Mouse (Mus musculus) CH12.LX (cell line): ENCODE measurements around the gene Gm572. TPM values are rescaled to one million over a fixed set of nuclear protein-coding genes. Genes with fewer than 3 reads are reported as not detected.

Experiments
- DNase-seq: peaks from one replicate; pipeline ENCODE4 v3.0.0-alpha.2; 2013; ENCODE audit errors: extremely low read depth
- H3K27ac ChIP-seq: 2 replicates; pipeline ENCODE4 v1.5.1; 2012; ENCODE audit warnings: low read depth, mild to moderate bottlenecking, control low read depth, moderate library complexity; ENCODE audit not compliant: insufficient read depth
- H3K27me3 ChIP-seq: replicated peaks from 2 replicates; pipeline ENCODE3; 2012; ENCODE audit warnings: inconsistent platforms
- H3K36me3 ChIP-seq, 2 experiments: replicated peaks in 1 of 2; 2 replicates each; pipeline versions ENCODE3 to v1.6.1; 2012; ENCODE audit warnings: inconsistent platforms in 1 of 2, low read length in 1 of 2, mild to moderate bottlenecking in 1 of 2, mixed read lengths in 1 of 2, moderate library complexity in 1 of 2; ENCODE audit not compliant: control insufficient read depth in 1 of 2, insufficient read depth in 1 of 2
- H3K4me1 ChIP-seq, 2 experiments: 2 replicates each; pipeline ENCODE4 v1.6.1; 2012; ENCODE audit warnings: inconsistent platforms in 1 of 2, moderate library complexity in 1 of 2; ENCODE audit not compliant: insufficient read depth in 2 of 2, control insufficient read depth in 1 of 2
- H3K4me2 ChIP-seq: 2 replicates; pipeline ENCODE4 v1.6.1; 2012; ENCODE audit warnings: low read depth, mild to moderate bottlenecking, control low read depth; ENCODE audit not compliant: poor library complexity, insufficient read depth, severe bottlenecking
- H3K4me3 ChIP-seq, 3 experiments: fragments of 150-350 bp in 1 of 3; sonication (generic) in 1 of 3; replicated peaks in 1 of 3; 2 replicates each; pipeline versions ENCODE3 to v1.5.1; 2011 to 2012; ENCODE audit warnings: low read depth in 2 of 3, low read length in 2 of 3, mild to moderate bottlenecking in 2 of 3, moderate library complexity in 2 of 3, control low read depth in 1 of 3, improper control_type of control experiment in 1 of 3, inconsistent platforms in 1 of 3, mixed read lengths in 1 of 3; ENCODE audit not compliant: poor library complexity in 1 of 3
- H3K79me2 ChIP-seq: replicated peaks from 2 replicates; pipeline ENCODE4 v1.6.1; 2012; ENCODE audit warnings: mild to moderate bottlenecking, moderate library complexity; ENCODE audit not compliant: control insufficient read depth, poor library complexity, insufficient read depth, severe bottlenecking; ENCODE audit errors: extremely low read depth
- H3K9ac ChIP-seq: 2 replicates; pipeline ENCODE4 v1.6.1; 2012; ENCODE audit warnings: low read depth, mild to moderate bottlenecking, control low read depth, moderate library complexity; ENCODE audit not compliant: insufficient read depth
- H3K9me3 ChIP-seq: replicated peaks from 2 replicates; pipeline ENCODE3; 2012; ENCODE audit warnings: low read length, inconsistent platforms, mixed read lengths
- BHLHE40 ChIP-seq: IDR thresholded peaks from 2 replicates; pipeline ENCODE4 v1.6.1; 2011; ENCODE audit warnings: mild to moderate bottlenecking, low read depth, low read length, improper control_type of control experiment
- CHD1 ChIP-seq: IDR thresholded peaks from 2 replicates; pipeline ENCODE4 v1.6.1; 2012; ENCODE audit warnings: low read depth, low read length, improper control_type of control experiment, inconsistent platforms
- CTCF ChIP-seq, 2 experiments: IDR thresholded peaks in 1 of 2; conservative IDR thresholded peaks in 1 of 2; 2 replicates each; pipeline ENCODE4 v1.5.1; 2011 to 2012; ENCODE audit warnings: low read depth in 2 of 2, low read length in 2 of 2, improper control_type of control experiment in 1 of 2, inconsistent platforms in 1 of 2, mild to moderate bottlenecking in 1 of 2, moderate library complexity in 1 of 2
- E2F4 ChIP-seq: IDR thresholded peaks from 2 replicates; pipeline ENCODE4 v1.6.1; 2011; ENCODE audit warnings: low read depth, low read length, improper control_type of control experiment; ENCODE audit not compliant: insufficient replicate concordance
- ELF1 ChIP-seq: IDR thresholded peaks from 2 replicates; pipeline ENCODE4 v1.6.1; 2014; ENCODE audit warnings: low read depth, mild to moderate bottlenecking, inconsistent platforms, low read length, improper control_type of control experiment
- GABPA ChIP-seq: IDR thresholded peaks from 2 replicates; pipeline ENCODE4 v1.6.1; 2012; ENCODE audit warnings: low read depth, low read length, improper control_type of control experiment, inconsistent platforms; ENCODE audit not compliant: insufficient replicate concordance
- JUN ChIP-seq: IDR thresholded peaks from 2 replicates; pipeline ENCODE4 v1.6.1; 2011; ENCODE audit warnings: low read depth, mild to moderate bottlenecking, low read length, improper control_type of control experiment, moderate library complexity; ENCODE audit not compliant: insufficient read depth
- KAT2A ChIP-seq: IDR thresholded peaks from 2 replicates; pipeline ENCODE4 v1.6.1; 2012; ENCODE audit warnings: low read length, improper control_type of control experiment, inconsistent platforms; ENCODE audit not compliant: insufficient replicate concordance
- MAX ChIP-seq: IDR thresholded peaks from 2 replicates; pipeline ENCODE4 v1.6.1; 2011; ENCODE audit warnings: low read length, improper control_type of control experiment
- MAZ ChIP-seq: IDR thresholded peaks from 2 replicates; pipeline ENCODE4 v1.6.1; 2012; ENCODE audit warnings: low read depth, mild to moderate bottlenecking, inconsistent platforms, low read length, improper control_type of control experiment, moderate library complexity
- MYC ChIP-seq: IDR thresholded peaks from 2 replicates; pipeline ENCODE4 v1.6.1; 2011; ENCODE audit warnings: low read depth, mild to moderate bottlenecking, improper control_type of control experiment, low read length
- NRF1 ChIP-seq: IDR thresholded peaks from 2 replicates; pipeline ENCODE4 v1.6.1; 2014; ENCODE audit warnings: low read depth, mild to moderate bottlenecking, inconsistent platforms, low read length, improper control_type of control experiment, moderate library complexity
- POLR2AphosphoS2 ChIP-seq: IDR thresholded peaks from 2 replicates; pipeline ENCODE4 v1.6.1; 2011; ENCODE audit warnings: low read depth, low read length, improper control_type of control experiment
- RAD21 ChIP-seq: IDR thresholded peaks from 2 replicates; pipeline ENCODE4 v1.6.1; 2011; ENCODE audit warnings: low read depth, mild to moderate bottlenecking, low read length, improper control_type of control experiment, moderate library complexity
- SIN3A ChIP-seq: IDR thresholded peaks from 2 replicates; pipeline ENCODE4 v1.6.1; 2012; ENCODE audit warnings: low read length, improper control_type of control experiment, inconsistent platforms
- SMC3 ChIP-seq: IDR thresholded peaks from 2 replicates; pipeline ENCODE4 v1.6.1; 2011; ENCODE audit warnings: low read depth, low read length, improper control_type of control experiment
- TCF12 ChIP-seq: IDR thresholded peaks from 2 replicates; pipeline ENCODE4 v1.6.1; 2014; ENCODE audit warnings: low read depth, mild to moderate bottlenecking, inconsistent platforms, low read length, improper control_type of control experiment
- UBTF ChIP-seq: IDR thresholded peaks from 2 replicates; pipeline ENCODE4 v1.6.1; 2012; ENCODE audit warnings: low read depth, mild to moderate bottlenecking, inconsistent platforms, low read length, improper control_type of control experiment, moderate library complexity
- ZC3H11A ChIP-seq: IDR thresholded peaks from 2 replicates; pipeline ENCODE4 v1.6.1; 2012; ENCODE audit warnings: low read depth, mild to moderate bottlenecking, inconsistent platforms, low read length, improper control_type of control experiment
- dilution Hi-C: fragments of 300-500 bp; cut with MboI; formaldehyde crosslinking; loops from 2 replicates; pipeline ENCODE4 v1.14.3; 2020; ENCODE audit warnings: low sequenced_read_pairs; ENCODE audit not compliant: extremely low pct_unique_long_range_greater_than_20kb, extremely low pct_ligation_motif_present
- in situ Hi-C: fragments of 300-500 bp; cut with MboI; formaldehyde crosslinking; loops from 3 replicates; pipeline ENCODE4 v1.14.3; 2019; ENCODE audit warnings: low sequenced_read_pairs, low pct_ligation_motif_present, low pct_unique_long_range_greater_than_20kb, mixed read lengths
- polyA plus RNA-seq: library from polyadenylated mRNA; unstranded; fragments of >175 nt; gene quantifications from 2 replicates; pipeline ENCODE4 v1.2.1, GENCODE M21; 2012; ENCODE audit warnings: low read depth; ENCODE audit not compliant: insufficient read length
- total RNA-seq, 2 experiments: library from RNA; depleted of rRNA; stranded (reverse); fragments of 300-350 nt in 1 of 2; fragments of >200 nt in 1 of 2; gene quantifications; 2 replicates each; pipeline ENCODE4 v1.2.3; 2012 to 2014

Gene Gm572
- total and polyA plus RNA-seq, 3 experiments, result not detected

- dilution Hi-C loops (no loop called here), in situ Hi-C loops (loop anchor here (10.0 kb wide), 1 partner anchor 360 kb away; no protein-coding TSS in a partner anchor)
- Histone ChIP-seq H3K9ac (no peak overlapping the region), H3K36me3 (no peaks in the 10 kb centered on the region), H3K4me1 (no peaks in the 10 kb centered on the region), H3K4me2 (no peak overlapping the region), H3K27me3 (peaks cover 85% of the 10 kb centered on the region), H3K79me2 (no peaks in the 10 kb centered on the region), H3K27ac (no peak overlapping the region), H3K9me3 (no peaks in the 10 kb centered on the region), H3K4me3 (no peak overlapping the region)
- DNase-seq, result peak; percentile 55
- TF ChIP-seq SMC3 (peak; percentile 66), CTCF (conservative IDR thresholded peaks at IDR 0.05 in 1 of 2, IDR thresholded peaks at IDR 0.05 in 1 of 2; ENCODE audit: low read depth in 2 of 2, low read length in 2 of 2) (peak; percentile 70 to 80), UBTF (no peak), RAD21 (peak; percentile 77)
These were observed 61.6 kb downstream of the Gm572 start for GRCm38 (mm10) chr4:148704756-148705155.

DNA sequence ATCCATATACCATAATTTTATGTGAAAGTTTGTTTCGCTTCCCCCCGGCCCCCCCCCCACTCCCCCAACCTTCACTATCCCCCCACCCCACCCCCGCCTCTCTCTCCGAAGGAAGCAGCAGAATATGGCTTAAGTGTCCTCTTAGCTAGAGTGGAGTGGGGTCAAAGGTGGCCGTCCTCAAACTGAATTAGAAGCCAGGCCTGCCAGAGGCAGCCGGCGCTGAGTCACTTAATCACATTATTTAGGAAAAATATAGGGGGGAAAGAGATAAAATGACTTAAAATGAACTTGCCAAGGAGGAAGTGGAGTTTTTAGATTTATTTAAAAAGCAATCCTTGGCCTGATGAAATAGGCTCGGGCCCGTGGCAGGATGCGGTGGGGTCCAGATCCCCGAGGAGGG, 65.7 kb downstream of the Gm572 start:
- H3K9me3 ChIP-seq, result no peaks in the 10 kb centered on the region
- H3K9ac ChIP-seq, result no peak overlapping the region
- peaks cover 62% of the 10 kb centered on the region for H3K27me3 ChIP-seq
- no peak for DNase-seq
- H3K27ac ChIP-seq, result no peak overlapping the region
- no peak overlapping the region for H3K4me3 ChIP-seq
- H3K79me2 ChIP-seq, result no peaks in the 10 kb centered on the region
- TF ChIP-seq SIN3A (no peak), JUN (no peak), CHD1 (no peak), MYC (no peak)
- H3K4me1 ChIP-seq, result peaks cover 6 to 7% of the 10 kb centered on the region in 2 experiments; a peak in 3 of 4 replicates
- no peaks in the 10 kb centered on the region for H3K36me3 ChIP-seq
- no peak overlapping the region for H3K4me2 ChIP-seq
- dilution Hi-C loops (no loop called here), in situ Hi-C loops (loop anchor here (10.0 kb wide), 1 partner anchor 356 kb away; no protein-coding TSS in a partner anchor)

DNA sequence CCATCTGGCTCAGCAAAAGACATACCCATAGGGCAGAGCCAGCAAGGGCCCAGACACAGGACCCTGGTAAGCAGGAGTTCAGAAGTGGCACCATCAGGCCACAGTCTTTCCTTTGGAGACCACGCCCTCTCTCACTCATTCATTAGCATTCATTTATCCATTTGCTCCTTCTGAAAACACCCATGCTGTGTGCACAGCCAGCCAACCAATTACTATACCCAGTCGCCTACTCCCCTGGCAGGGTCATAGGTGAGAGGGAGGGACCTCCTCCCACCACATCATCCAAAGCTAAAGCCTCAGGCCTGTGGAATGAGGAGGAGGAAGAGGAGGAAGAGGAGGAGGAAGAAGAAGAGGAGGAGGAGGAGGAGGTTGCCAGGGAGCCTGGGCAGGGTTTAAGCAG, 67.3 kb downstream of the Gm572 start:
- Histone ChIP-seq H3K36me3 (no peaks in the 10 kb centered on the region), H3K27ac (no peak overlapping the region), H3K4me2 (no peak overlapping the region), H3K27me3 (peaks cover 58% of the 10 kb centered on the region), H3K9me3 (no peaks in the 10 kb centered on the region), H3K4me3 (no peak overlapping the region), H3K9ac (no peak overlapping the region), H3K4me1 (peaks cover 7 to 9% of the 10 kb centered on the region in 2 experiments; a peak in 3 of 4 replicates), H3K79me2 (no peaks in the 10 kb centered on the region)
- DNase-seq, result peak; percentile 20
- in situ Hi-C loops (no loop called here), dilution Hi-C loops (no loop called here)
- TF ChIP-seq GABPA (no peak), KAT2A (no peak), BHLHE40 (no peak), MAX (no peak), SIN3A (no peak), ELF1 (no peak), ZC3H11A (no peak), CTCF (conservative IDR thresholded peaks at IDR 0.05 in 1 of 2, IDR thresholded peaks at IDR 0.05 in 1 of 2; ENCODE audit: low read depth in 2 of 2, low read length in 2 of 2) (no peak), RAD21 (no peak), NRF1 (no peak), POLR2AphosphoS2 (no peak), MAZ (no peak), JUN (no peak), TCF12 (no peak), E2F4 (no peak)
